Mouse (Mus musculus) embryonic fibroblast, embryonic 13.5 days (primary cell): Measurements from ENCODE around the gene Sorcs2. TPM values are rescaled to one million over a fixed set of nuclear protein-coding genes. Genes with fewer than 3 reads are reported as not detected.
"Not testable (repeated sequence)": the region's sequence is repeated elsewhere in the genome, so short reads cannot be mapped to it uniquely, and the experiment has no call there.

Source experiments
- H3K27ac ChIP-seq: 2 replicates; pipeline ENCODE4 v1.5.1; 2012; ENCODE audit warnings: low read length, control low read depth, inconsistent platforms; ENCODE audit not compliant: insufficient read depth
- H3K4me1 ChIP-seq: 2 replicates; pipeline ENCODE4 v1.6.1; 2011; ENCODE audit warnings: low read length; ENCODE audit not compliant: control insufficient read depth, insufficient read depth
- H3K4me3 ChIP-seq: 2 replicates; pipeline ENCODE4 v1.5.1; 2011; ENCODE audit warnings: mild to moderate bottlenecking, control low read depth, low read length; ENCODE audit not compliant: insufficient read depth
- CTCF ChIP-seq: IDR thresholded peaks from 2 replicates; pipeline ENCODE4 v1.5.1; 2011; ENCODE audit warnings: mild to moderate bottlenecking, control low read depth, low read length, moderate library complexity, borderline replicate concordance; ENCODE audit not compliant: insufficient read depth
- POLR2A ChIP-seq: IDR thresholded peaks from 2 replicates; pipeline ENCODE4 v1.6.1; 2011; ENCODE audit warnings: low read depth, mild to moderate bottlenecking, control low read depth, low read length, moderate library complexity
- polyA plus RNA-seq: library from polyadenylated mRNA; stranded (reverse); fragments of >200 nt; gene quantifications from 2 replicates; pipeline ENCODE4 v1.2.4, GENCODE M21; 2011; ENCODE audit warnings: low read depth; ENCODE audit not compliant: missing spikeins, insufficient read length

Gene Sorcs2
- polyA plus RNA-seq, 1 experiment, result 67.1 TPM

- TF ChIP-seq CTCF, result no peak
- H3K4me1 ChIP-seq, result no peaks in the 10 kb centered on the region
These were observed 3.0 kb downstream of the Sorcs2 start for GRCm38 (mm10) chr5:36394840-36395515.

GRCm38 (mm10) chr5:36391751-36392150 lies 6.2 kb downstream of the Sorcs2 start:
- TF ChIP-seq POLR2A (no peak), CTCF (no peak)
- Histone ChIP-seq H3K27ac (no peak overlapping the region), H3K4me3 (no peak overlapping the region), H3K4me1 (no peaks in the 10 kb centered on the region)

More at GRCm38 (mm10) chr5:36394840-36395515, 3.0 kb downstream of the Sorcs2 start:
- H3K27ac ChIP-seq, result no peak overlapping the region
- H3K4me3 ChIP-seq, result no peak overlapping the region

GRCm38 (mm10) chr5:36390591-36390927 lies 7.4 kb downstream of the Sorcs2 start:
- H3K4me3 ChIP-seq, H3K4me1 ChIP-seq, H3K27ac ChIP-seq: not testable (repeated sequence)

GRCm38 (mm10) chr5:36389731-36390590 lies 8.0 kb downstream of the Sorcs2 start:
- Histone ChIP-seq H3K4me1 (peaks cover under 1% of the 10 kb centered on the region; the same call in 1 of the 2 replicates), H3K4me3 (no peak overlapping the region), H3K27ac (no peak overlapping the region)
- TF ChIP-seq CTCF (no peak), POLR2A (no peak)

GRCm38 (mm10) chr5:36385062-36385461 lies 12.9 kb downstream of the Sorcs2 start:
- TF ChIP-seq POLR2A, result peak; percentile 27; the same call in 1 of the 2 replicates
- no peak for TF ChIP-seq CTCF
- Histone ChIP-seq H3K27ac (peak overlapping the region; percentile 84), H3K4me1 (peaks cover 29% of the 10 kb centered on the region), H3K4me3 (no peak overlapping the region)

GRCm38 (mm10) chr5:36383431-36383830 lies 14.5 kb downstream of the Sorcs2 start:
- H3K4me1 ChIP-seq, result peaks cover 36% of the 10 kb centered on the region
- TF ChIP-seq POLR2A, result no peak
- TF ChIP-seq CTCF, result no peak
- H3K27ac ChIP-seq, result peak overlapping the region; percentile 82
- H3K4me3 ChIP-seq, result no peak overlapping the region

- peaks cover 41% of the 10 kb centered on the region for H3K4me1 ChIP-seq
- H3K4me3 ChIP-seq, result no peak overlapping the region
- peak overlapping the region; percentile 82 for H3K27ac ChIP-seq
- no peak for TF ChIP-seq CTCF
- no peak for TF ChIP-seq POLR2A
These were observed 15.2 kb downstream of the Sorcs2 start for GRCm38 (mm10) chr5:36382721-36383120.

- H3K4me1 ChIP-seq, result peaks cover 42% of the 10 kb centered on the region
- no peak overlapping the region for H3K4me3 ChIP-seq
- peak overlapping the region; percentile 82 for H3K27ac ChIP-seq
- TF ChIP-seq CTCF (no peak), POLR2A (no peak)
These were observed 15.7 kb downstream of the Sorcs2 start for GRCm38 (mm10) chr5:36382134-36382693.

- H3K27ac ChIP-seq, result peak overlapping the region; percentile 28
These were observed 17.9 kb downstream of the Sorcs2 start for GRCm38 (mm10) chr5:36379938-36380511.

GRCm38 (mm10) chr5:36378370-36378738 lies 19.6 kb downstream of the Sorcs2 start:
- Histone ChIP-seq H3K4me1 (peaks cover 48% of the 10 kb centered on the region), H3K4me3 (no peak overlapping the region), H3K27ac (no peak overlapping the region)
- no peak for TF ChIP-seq POLR2A
- no peak for TF ChIP-seq CTCF

More at GRCm38 (mm10) chr5:36379938-36380511, 17.9 kb downstream of the Sorcs2 start:
- no peak overlapping the region for H3K4me3 ChIP-seq
- TF ChIP-seq CTCF (no peak), POLR2A (peak; percentile 23; the same call in 1 of the 2 replicates)
- peaks cover 45% of the 10 kb centered on the region for H3K4me1 ChIP-seq
